Mouse (Mus musculus): ENCODE data around the gene Mylk.

The Mylk gene

GRCm38 (mm10) chr16:34985031-34985346 is 240.0 kb downstream of the Mylk start:
- no peak for DNase-seq (ENCODE audit: low read depth, low spot score)

- no peak for DNase-seq (ENCODE audit: low read depth, low spot score)
Measured at GRCm38 (mm10) chr16:34986211-34986825, 241.3 kb downstream of the Mylk start.

- DNase-seq (ENCODE audit: low read depth, low spot score), result no peak
Measured at GRCm38 (mm10) chr16:34991365-34991764, 246.4 kb downstream of the Mylk start.

GRCm38 (mm10) chr16:34992854-34993253 is 247.8 kb downstream of the Mylk start:
- no peak for DNase-seq (ENCODE audit: low read depth, low spot score)

GRCm38 (mm10) chr16:34993694-34994330 is 248.8 kb downstream of the Mylk start:
- DNase-seq (ENCODE audit: low read depth, low spot score), result no peak

GRCm38 (mm10) chr16:34994641-34995141 is 249.7 kb downstream of the Mylk start:
- DNase-seq (ENCODE audit: low read depth, low spot score), result no peak

GRCm38 (mm10) chr16:34996133-34996532 is 251.1 kb downstream of the Mylk start:
- peak; percentile 96 for DNase-seq (ENCODE audit: low read depth, low spot score)

GRCm38 (mm10) chr16:34997052-34997451 is 252.0 kb downstream of the Mylk start:
- no peak for DNase-seq (ENCODE audit: low read depth, low spot score)

- DNase-seq (ENCODE audit: low read depth, low spot score), result no peak
Measured at GRCm38 (mm10) chr16:34997576-34997975, 252.6 kb downstream of the Mylk start.

- peak; percentile 50 for DNase-seq (ENCODE audit: low read depth, low spot score)
Measured at GRCm38 (mm10) chr16:34999016-34999415, 254.0 kb downstream of the Mylk start.

GRCm38 (mm10) chr16:34999986-35000385 is 255.0 kb downstream of the Mylk start:
- DNase-seq (ENCODE audit: low read depth, low spot score), result no peak

- DNase-seq (ENCODE audit: low read depth, low spot score), result peak; percentile 74
Measured at GRCm38 (mm10) chr16:35000923-35001560, 256.0 kb downstream of the Mylk start.

- no peak for DNase-seq (ENCODE audit: low read depth, low spot score)
Measured at GRCm38 (mm10) chr16:35004356-35004755, 259.3 kb downstream of the Mylk start.

- DNase-seq (ENCODE audit: low read depth, low spot score), result no peak
Measured at GRCm38 (mm10) chr16:35004756-35005155, 259.7 kb downstream of the Mylk start.

GRCm38 (mm10) chr16:35006251-35006650 is 261.2 kb downstream of the Mylk start:
- DNase-seq (ENCODE audit: low read depth, low spot score), result no peak

- no peak for DNase-seq (ENCODE audit: low read depth, low spot score)
Measured at GRCm38 (mm10) chr16:35007361-35007760, 262.4 kb downstream of the Mylk start.

GRCm38 (mm10) chr16:35008447-35008846 is 263.4 kb downstream of the Mylk start:
- DNase-seq (ENCODE audit: low read depth, low spot score), result no peak

- no peak for DNase-seq (ENCODE audit: low read depth, low spot score)
Measured at GRCm38 (mm10) chr16:35013501-35013900, 268.5 kb downstream of the Mylk start.

- no peak for DNase-seq (ENCODE audit: low read depth, low spot score)
Measured at GRCm38 (mm10) chr16:35016491-35016890, 271.5 kb downstream of the Mylk start.

GRCm38 (mm10) chr16:35018470-35018974 is 273.5 kb downstream of the Mylk start:
- no peak for DNase-seq (ENCODE audit: low read depth, low spot score)

- DNase-seq (ENCODE audit: low read depth, low spot score), result no peak
Measured at GRCm38 (mm10) chr16:35021903-35022241, 276.9 kb downstream of the Mylk start.

GRCm38 (mm10) chr16:35022242-35023137 is 277.5 kb downstream of the Mylk start, which contains the start of gene Hacd2:
Gene Hacd2, plus strand, starts transcription at chr16:35022428.
- DNase-seq (ENCODE audit: low read depth, low spot score), result peak; percentile 98

Measured in brain, adult 2 months (tissue).